Mouse (Mus musculus) neutrophil, adult 5-6 weeks (primary cell): ENCODE data around the gene Nmnat2. TPM values are rescaled to one million over a fixed set of nuclear protein-coding genes. Genes with fewer than 3 reads are reported as not detected.

Source experiments
- ATAC-seq: fragments of 151-379, 151-347 bp; 2 replicates; pipeline ENCODE4 v1.8.0; 2017; ENCODE audit warnings: mild to moderate bottlenecking, moderate TSS enrichment; ENCODE audit not compliant: insufficient number of reproducible peaks, poor library complexity, low FRiP score, severe bottlenecking; ENCODE audit errors: extremely low read depth
- total RNA-seq: library from RNA; stranded (forward); fragments of 200-1000 nt; gene quantifications from 2 replicates; pipeline ENCODE4 v1.2.3, GENCODE M21; 2017

The Nmnat2 gene
- total RNA-seq, 1 experiment from 2014 or later = 0.12 TPM

GRCm38 (mm10) chr1:153133865-153134781, 179.3 kb downstream of the Nmnat2 start:
- ATAC-seq = no peak

DNA sequence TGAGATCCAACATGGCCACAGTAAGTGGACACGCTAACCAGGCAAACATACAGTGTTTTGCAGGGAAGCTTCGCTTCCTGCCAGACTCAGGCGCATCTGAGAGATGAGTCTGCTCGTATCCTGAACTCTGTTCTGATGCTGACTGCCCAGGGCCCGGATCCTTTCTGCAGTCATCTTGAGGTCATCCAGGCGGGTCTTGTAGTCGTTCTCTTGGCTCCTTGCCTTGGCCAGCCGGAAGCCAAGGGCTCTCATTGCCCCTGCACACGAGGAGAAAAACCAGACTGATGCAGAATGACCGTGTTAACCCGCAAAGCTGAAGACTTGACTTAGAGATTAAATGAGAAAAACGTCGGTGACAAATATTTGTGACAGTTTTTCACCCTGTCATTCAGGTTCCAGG, 181.9 kb downstream of the Nmnat2 start:
- ATAC-seq = no peak

- no peak for ATAC-seq
Observed at GRCm38 (mm10) chr1:153138486-153138885, 183.7 kb downstream of the Nmnat2 start.

DNA sequence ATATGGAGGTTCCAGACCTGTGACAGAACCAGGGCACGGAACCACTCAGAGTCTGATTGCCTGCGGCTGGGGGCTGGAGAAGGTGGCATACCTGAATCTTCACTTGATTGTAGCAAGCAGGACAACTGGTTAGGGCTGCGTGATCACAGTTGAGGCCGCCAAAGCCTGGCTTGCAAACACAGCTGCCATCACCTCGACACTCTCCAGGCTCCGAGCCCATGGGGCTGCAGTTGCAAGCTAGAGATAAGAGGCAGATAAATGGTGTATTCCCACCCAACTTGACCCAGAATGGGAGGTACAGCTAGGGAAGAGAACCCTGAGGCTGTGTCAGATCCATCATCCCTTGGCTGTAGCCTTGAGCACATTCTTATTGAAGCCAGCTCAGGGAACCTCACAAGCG, 184.8 kb downstream of the Nmnat2 start:
- no peak for ATAC-seq

DNA sequence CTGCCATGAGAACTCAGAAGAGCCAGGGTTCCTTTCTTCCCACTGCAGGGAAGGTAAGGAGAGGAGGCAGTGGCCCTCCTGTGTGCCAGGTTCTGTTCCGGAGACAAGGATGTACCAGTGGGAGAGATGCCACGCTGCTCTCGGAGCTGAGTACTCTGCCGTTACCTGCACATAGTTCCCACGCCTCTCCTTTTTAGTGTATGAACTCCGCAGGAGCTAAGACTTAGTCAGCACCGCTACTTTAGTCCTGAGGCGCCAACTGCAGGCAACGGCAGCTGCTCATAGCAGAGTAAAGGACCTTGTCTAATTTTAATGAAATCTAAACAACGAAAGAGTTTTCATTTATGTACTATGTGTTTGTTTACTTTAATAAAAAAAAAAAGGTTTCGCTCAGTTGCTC, 185.5 kb downstream of the Nmnat2 start:
- ATAC-seq = no peak

DNA sequence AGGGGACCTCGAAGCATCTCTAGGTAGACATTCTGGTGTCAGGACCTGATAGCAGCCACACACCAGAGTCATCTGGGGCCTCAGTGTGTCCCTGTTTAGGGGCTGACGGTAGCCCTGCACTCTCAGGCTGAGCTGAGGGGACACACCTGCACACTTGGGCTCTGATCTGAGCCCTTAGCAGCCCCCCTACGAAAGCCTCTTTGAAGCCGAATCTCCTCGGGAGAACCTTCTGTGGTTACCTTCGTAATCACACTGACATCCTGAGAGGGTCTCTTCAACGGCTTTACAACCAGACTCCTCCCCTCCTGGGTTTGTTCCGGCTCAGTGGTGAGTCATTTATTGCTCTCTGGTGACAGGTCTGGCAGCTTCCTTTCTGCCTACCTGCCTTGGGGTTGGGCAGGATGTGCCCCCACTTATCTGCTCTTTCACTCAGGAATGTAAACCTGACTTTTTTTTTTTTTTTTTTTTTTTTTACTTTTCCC, 186.0 kb downstream of the Nmnat2 start:
- ATAC-seq = no peak

GRCm38 (mm10) chr1:153144021-153144420, 189.2 kb downstream of the Nmnat2 start:
- no peak for ATAC-seq

DNA sequence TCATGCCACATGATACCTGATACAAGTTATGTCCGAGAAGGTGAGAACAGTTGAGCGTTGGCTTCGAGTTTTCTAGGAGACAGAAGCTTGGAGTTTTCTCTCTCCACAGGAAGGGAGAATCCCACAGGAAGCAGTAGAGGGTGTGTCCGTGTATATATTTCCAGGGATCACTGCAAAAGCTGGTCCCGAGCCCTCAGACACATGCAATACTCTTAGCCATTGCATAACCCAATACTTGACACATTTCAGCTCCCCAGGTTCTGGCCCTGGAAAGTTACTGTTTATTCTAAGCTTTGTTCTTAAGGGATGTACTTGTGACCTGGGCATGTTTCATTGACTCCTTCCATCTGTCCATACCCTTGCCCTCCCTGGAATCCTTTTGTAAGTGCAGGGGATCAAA, 191.0 kb downstream of the Nmnat2 start:
- ATAC-seq = no peak

DNA sequence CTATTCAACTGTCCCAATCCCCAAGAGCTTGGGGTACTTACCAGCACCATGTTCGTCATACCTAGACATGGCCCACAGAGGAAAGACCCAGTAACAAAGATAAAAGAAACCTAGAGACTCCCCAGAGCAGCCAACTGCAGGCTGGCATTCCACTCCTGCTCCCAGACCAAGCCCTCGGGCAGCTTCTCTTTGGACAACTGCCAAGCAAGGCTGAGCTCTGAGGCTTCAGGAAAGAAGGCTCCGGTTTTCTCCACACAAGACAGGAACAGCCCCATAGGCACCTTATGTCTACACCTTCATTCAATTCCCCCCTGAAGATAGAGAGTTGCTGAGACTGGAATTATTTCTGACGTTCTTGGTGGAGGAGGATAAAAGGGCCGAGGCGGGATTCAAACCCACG, 197.8 kb downstream of the Nmnat2 start:
- ATAC-seq = no peak

- no peak for ATAC-seq
Observed at GRCm38 (mm10) chr1:153153619-153154137, 198.9 kb downstream of the Nmnat2 start.

- no peak for ATAC-seq
Observed at GRCm38 (mm10) chr1:153155364-153155763, 200.6 kb downstream of the Nmnat2 start.

- ATAC-seq = no peak
Observed at GRCm38 (mm10) chr1:153157021-153157623, 202.3 kb downstream of the Nmnat2 start.

DNA sequence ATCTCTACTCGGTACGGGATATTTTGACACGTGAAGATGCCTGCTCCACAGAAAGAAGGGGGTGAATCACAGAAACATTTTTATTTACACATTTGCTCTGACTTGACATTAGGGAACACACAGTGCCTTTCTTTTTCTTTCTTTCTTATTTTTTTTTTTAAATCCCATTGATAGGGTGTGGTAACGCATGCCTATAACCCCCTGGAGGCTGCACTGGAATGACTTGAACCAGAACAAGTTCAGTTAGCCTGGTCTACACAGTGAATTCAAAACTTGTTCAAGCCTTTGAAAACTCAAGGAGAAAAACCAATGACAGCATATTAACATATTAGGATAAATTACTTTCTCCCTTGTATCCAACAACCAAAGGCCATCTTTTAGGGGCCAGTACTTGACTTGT, 204.3 kb downstream of the Nmnat2 start:
- no peak for ATAC-seq

DNA sequence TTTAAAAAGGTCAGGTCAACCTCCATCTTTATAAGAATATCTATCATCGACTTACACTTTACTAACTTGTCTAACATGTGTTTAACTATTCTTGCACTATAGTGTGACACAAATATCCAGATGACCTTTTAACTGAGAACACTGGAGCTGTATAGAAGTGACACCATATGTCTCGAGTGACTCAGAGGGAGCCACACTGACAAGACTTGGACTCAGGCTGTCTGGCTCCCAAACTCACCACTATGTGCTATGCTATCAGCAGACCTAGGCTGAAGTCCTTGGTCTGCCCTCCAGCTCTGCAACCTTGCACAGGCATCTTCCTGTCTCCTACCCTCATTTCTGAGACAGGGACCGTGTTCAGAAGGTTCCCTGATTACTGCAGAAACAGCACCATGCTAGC, 209.0 kb downstream of the Nmnat2 start:
- no peak for ATAC-seq

DNA sequence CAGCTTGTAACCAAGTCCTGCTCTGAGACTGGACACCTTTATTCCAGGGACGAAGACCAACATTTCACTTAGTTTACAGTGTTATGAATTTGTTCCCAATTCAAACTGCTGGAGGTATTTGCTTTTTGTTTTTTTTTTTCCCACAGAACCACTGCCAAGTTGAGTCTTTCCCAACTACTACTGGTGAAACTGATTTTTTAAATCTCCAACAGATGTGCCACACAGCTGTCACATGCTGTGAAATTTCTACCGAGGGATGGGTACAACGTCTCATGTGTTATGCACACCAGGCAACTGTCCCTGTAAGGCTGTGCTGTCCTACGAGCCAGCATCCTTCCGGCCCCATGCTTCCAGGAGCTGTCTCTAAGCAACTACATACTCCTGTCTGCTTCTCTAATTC, 213.5 kb downstream of the Nmnat2 start:
- ATAC-seq = no peak

Other genes with a start within 250 kb of the Nmnat2 start
- not detected in 2 replicates for gene Apobec4, start 204.4 kb upstream of the Nmnat2 start, total RNA-seq
- gene Rgl1, start 188.6 kb upstream of the Nmnat2 start, total RNA-seq = 12.4 and 12.6 TPM in 2 replicates
- gene Arpc5, start 188.5 kb upstream of the Nmnat2 start, total RNA-seq = 356 and 382 TPM in 2 replicates
- gene Ncf2, start 154.8 kb upstream of the Nmnat2 start, total RNA-seq = 637 and 647 TPM in 2 replicates
- 60.5 and 63.7 TPM in 2 replicates for gene Smg7, start 52.3 kb upstream of the Nmnat2 start, total RNA-seq
- 0.12 TPM in 1 of 2 replicates, not detected in the other for gene Lamc2, start 231.5 kb downstream of the Nmnat2 start, total RNA-seq